In genomic region chr10:94811907-94812851, GRCm38 (mm10) we compare ENCODE assay signal across 12 mouse cellular contexts.
DNase-seq lines count a peak whose midpoint lies in the region; ATAC-seq lines count a peak whose summit lies in the region.
"Had no signal": no experiment of that assay in that cellular context is flagged by ENCODE, and none has a peak within 500 bp of the region (broad histone marks: within the 10 kb centered on the region; RNA-seq: fewer than 3 reads in every experiment).

No protein-coding gene starts in this region.

- no peaks in the 10 kb centered on the region for H3K27me3 ChIP-seq in hindbrain, embryonic 11.5 days (ENCODE audit: control insufficient read depth, insufficient read depth, low read length)
- H3K27me3 ChIP-seq in hindbrain, embryonic 10.5 days (ENCODE audit: insufficient read depth, poor library complexity, severe bottlenecking): no peaks in the 10 kb centered on the region; the same call in 1 of the 2 replicates
- no peaks in the 10 kb centered on the region for H3K27me3 ChIP-seq in neural tube, embryonic 13.5 days
- no peaks in the 10 kb centered on the region for H3K27me3 ChIP-seq in megakaryocyte, embryonic 14.5 days (replicated peaks)
- H3K27me3 ChIP-seq: embryonic facial prominence, embryonic 12.5 days; limb, embryonic 13.5 days had no signal

- peak; percentile 17 for DNase-seq in hindbrain, embryonic 11.5 days (ENCODE audit: low spot score)
- no peak for DNase-seq in hindbrain, embryonic 10.5 days (ENCODE audit: low spot score)
- DNase-seq in neural tube, embryonic 10.5 days (ENCODE audit: extremely low spot score, low spot score): no peak
- DNase-seq in thymus, postnatal 4 days: no peak
- no peak for DNase-seq in gastrocnemius, adult 8-10 months (ENCODE audit: low spot score in 2 of 2)
- no peak for DNase-seq in adrenal gland, postnatal 4 days (ENCODE audit: low spot score in 2 of 2)
- DNase-seq: cerebellum, adult 8-10 months; liver, postnatal 0 days had no signal

- H3K4me3 ChIP-seq in hindbrain, embryonic 11.5 days (ENCODE audit: low read depth, low read length): no peak overlapping the region
- no peak overlapping the region for H3K4me3 ChIP-seq in hindbrain, embryonic 10.5 days
- H3K4me3 ChIP-seq in neural tube, embryonic 13.5 days: no peak overlapping the region
- peak overlapping the region; percentile 18 for H3K4me3 ChIP-seq in megakaryocyte, embryonic 14.5 days (replicated peaks)
- H3K4me3 ChIP-seq: embryonic facial prominence, embryonic 12.5 days; limb, embryonic 13.5 days had no signal

- 0 out of 2 replicates have a peak, but pooled peaks cover 2% of the 10 kb centered on the region for H3K4me1 ChIP-seq in hindbrain, embryonic 11.5 days (replicated peaks; ENCODE audit: control insufficient read depth, insufficient read depth, low read length)
- peaks cover 24% of the 10 kb centered on the region for H3K4me1 ChIP-seq in hindbrain, embryonic 10.5 days (replicated peaks)
- H3K4me1 ChIP-seq in neural tube, embryonic 13.5 days (replicated peaks): peaks cover 28% of the 10 kb centered on the region
- peaks cover 47% of the 10 kb centered on the region for H3K4me1 ChIP-seq in megakaryocyte, embryonic 14.5 days

- H3K4me2 ChIP-seq in hindbrain, embryonic 11.5 days (replicated peaks; ENCODE audit: low read depth, low read length): no peak overlapping the region
- H3K4me2 ChIP-seq in neural tube, embryonic 13.5 days: no peak overlapping the region
- H3K4me2 ChIP-seq: embryonic facial prominence, embryonic 12.5 days; limb, embryonic 13.5 days had no signal

- H3K9ac ChIP-seq in hindbrain, embryonic 11.5 days (ENCODE audit: low read depth, low read length): no peak overlapping the region
- no peak overlapping the region for H3K9ac ChIP-seq in neural tube, embryonic 13.5 days
- H3K9ac ChIP-seq: embryonic facial prominence, embryonic 12.5 days; limb, embryonic 13.5 days; liver, postnatal 0 days had no signal

- H3K9me3 ChIP-seq in hindbrain, embryonic 11.5 days (ENCODE audit: control insufficient read depth, low read length): no peaks in the 10 kb centered on the region
- H3K9me3 ChIP-seq in hindbrain, embryonic 10.5 days: no peaks in the 10 kb centered on the region
- H3K9me3 ChIP-seq in neural tube, embryonic 13.5 days: no peaks in the 10 kb centered on the region
- no peaks in the 10 kb centered on the region for H3K9me3 ChIP-seq in megakaryocyte, embryonic 14.5 days
- H3K9me3 ChIP-seq: embryonic facial prominence, embryonic 12.5 days; limb, embryonic 13.5 days had no signal

- peak overlapping the region; percentile 30; the same call in 1 of the 2 replicates for H3K27ac ChIP-seq in hindbrain, embryonic 11.5 days (ENCODE audit: low read depth, low read length)
- H3K27ac ChIP-seq in hindbrain, embryonic 10.5 days: no peak overlapping the region; the same call in 1 of the 2 replicates
- H3K27ac ChIP-seq in neural tube, embryonic 13.5 days (replicated peaks): peak overlapping the region; percentile 61; the same call in 1 of the 2 replicates
- H3K27ac ChIP-seq: embryonic facial prominence, embryonic 12.5 days; limb, embryonic 13.5 days had no signal

- H3K36me3 ChIP-seq in hindbrain, embryonic 11.5 days (ENCODE audit: control insufficient read depth, insufficient read depth, low read length): no peaks in the 10 kb centered on the region
- H3K36me3 ChIP-seq in hindbrain, embryonic 10.5 days: no peaks in the 10 kb centered on the region
- peaks cover 6% of the 10 kb centered on the region for H3K36me3 ChIP-seq in neural tube, embryonic 13.5 days
- peaks cover 98% of the 10 kb centered on the region for H3K36me3 ChIP-seq in megakaryocyte, embryonic 14.5 days (replicated peaks; ENCODE audit: low read length)
- H3K36me3 ChIP-seq: embryonic facial prominence, embryonic 12.5 days; limb, embryonic 13.5 days had no signal

- WGBS in hindbrain, embryonic 11.5 days: 64% methylated on average over 17 of the region's 17 CpGs
- 66% methylated on average over 17 of the region's 17 CpGs for WGBS in hindbrain, embryonic 10.5 days
- WGBS in neural tube, embryonic 13.5 days: 57% methylated on average over 17 of the region's 17 CpGs

- peak; percentile 38; the same call in 1 of the 2 replicates for ATAC-seq in hindbrain, embryonic 11.5 days (ENCODE audit: low FRiP score)
- ATAC-seq in neural tube, embryonic 13.5 days (ENCODE audit: low read depth): no peak
- ATAC-seq: liver, postnatal 0 days had no signal
